Mouse (Mus musculus) embryonic facial prominence, embryonic 12.5 days (tissue): ENCODE measurements around the gene Ankdd1b. TPM values are rescaled to one million over a fixed set of nuclear protein-coding genes. Genes with fewer than 3 reads are reported as not detected.

Experiments
- ATAC-seq: fragments of 200-750 bp; cut with Nextera tagmentation; 2 replicates; pipeline ENCODE4 v1.8.0; 2017; ENCODE audit not compliant: insufficient number of reproducible peaks, insufficient read depth, low FRiP score, low TSS enrichment
- H3K27ac ChIP-seq: fragments of 300-500 bp; sonication (generic); 2 replicates; pipeline ENCODE4 v1.5.1; 2016; ENCODE audit warnings: mild to moderate bottlenecking
- H3K27me3 ChIP-seq: fragments of 300-500 bp; sonication (generic); 2 replicates; pipeline ENCODE4 v1.6.1; 2016; ENCODE audit warnings: mild to moderate bottlenecking, moderate library complexity
- H3K36me3 ChIP-seq: fragments of 300-500 bp; sonication (generic); 2 replicates; pipeline ENCODE4 v1.6.1; 2016; ENCODE audit warnings: mild to moderate bottlenecking
- H3K4me1 ChIP-seq: fragments of 300-500 bp; sonication (generic); 2 replicates; pipeline ENCODE4 v1.6.1; 2016
- H3K4me2 ChIP-seq: fragments of 300-500 bp; sonication (generic); replicated peaks from 2 replicates; pipeline ENCODE4 v1.6.1; 2016; ENCODE audit warnings: mild to moderate bottlenecking, moderate library complexity
- H3K4me3 ChIP-seq: fragments of 300-500 bp; sonication (generic); 2 replicates; pipeline ENCODE4 v1.5.1; 2016; ENCODE audit warnings: mild to moderate bottlenecking
- H3K9ac ChIP-seq: fragments of 300-500 bp; sonication (generic); 2 replicates; pipeline ENCODE4 v1.6.1; 2016; ENCODE audit warnings: mild to moderate bottlenecking, moderate library complexity
- H3K9me3 ChIP-seq: fragments of 300-500 bp; sonication (generic); 2 replicates; pipeline ENCODE4 v1.6.1; 2016; ENCODE audit warnings: mild to moderate bottlenecking, moderate library complexity
- WGBS: fragments of 180-500 bp; shearing (Covaris S2); methylation state at CpG from one replicate; pipeline ENCODE4 v1.1.7; 2016; 5-methylcytosine and 5-hydroxymethylcytosine counted together
- polyA plus RNA-seq: library from polyadenylated mRNA; unstranded; fragments of >200 nt; fragmentation: Nextera tagmentation; extraction: Ambion mirVana; gene quantifications from 2 replicates; pipeline ENCODE4 v1.2.1, GENCODE M21; 2016

Ankdd1b gene
- polyA plus RNA-seq, 1 experiment from 2014 or later, result 0.09 TPM

DNA sequence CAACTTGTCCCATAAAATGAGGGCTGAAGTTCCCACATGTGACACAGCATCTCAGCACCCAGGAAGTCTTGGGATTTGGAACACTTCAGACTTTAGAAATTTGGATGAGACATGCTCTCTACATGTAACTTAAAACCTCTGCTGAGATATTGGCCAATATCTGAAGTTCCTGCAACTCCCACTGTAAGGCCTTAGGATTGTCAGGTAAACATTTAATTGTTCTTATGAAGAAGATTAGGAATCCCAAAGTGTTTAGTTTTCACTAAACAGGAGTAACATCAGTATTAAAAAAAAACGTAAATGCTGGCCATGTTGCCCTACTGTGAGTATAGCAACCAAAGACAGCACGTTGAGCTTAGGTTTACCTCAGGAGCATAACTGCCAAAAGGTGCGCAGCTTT is 19.4 kb upstream of the Ankdd1b start, which contains the start of gene Gm17622:
Gene Gm17622, plus strand, starts transcription at position 301 of the 400 bp plus-strand sequence.
- H3K36me3 ChIP-seq, result peaks cover 17% of the 10 kb centered on the region
- 90% methylated on average over 3 of the region's 3 CpGs for WGBS
- no peak within 1 kb of the TSS for H3K27ac ChIP-seq
- no peak for ATAC-seq
- H3K9me3 ChIP-seq, result no peaks in the 10 kb centered on the region
- H3K27me3 ChIP-seq, result no peaks in the 10 kb centered on the region
- H3K4me1 ChIP-seq, result no peaks in the 10 kb centered on the region
- H3K4me2 ChIP-seq, result no peak within 1 kb of the TSS
- no peak within 1 kb of the TSS for H3K4me3 ChIP-seq
- H3K9ac ChIP-seq, result no peak within 1 kb of the TSS

DNA sequence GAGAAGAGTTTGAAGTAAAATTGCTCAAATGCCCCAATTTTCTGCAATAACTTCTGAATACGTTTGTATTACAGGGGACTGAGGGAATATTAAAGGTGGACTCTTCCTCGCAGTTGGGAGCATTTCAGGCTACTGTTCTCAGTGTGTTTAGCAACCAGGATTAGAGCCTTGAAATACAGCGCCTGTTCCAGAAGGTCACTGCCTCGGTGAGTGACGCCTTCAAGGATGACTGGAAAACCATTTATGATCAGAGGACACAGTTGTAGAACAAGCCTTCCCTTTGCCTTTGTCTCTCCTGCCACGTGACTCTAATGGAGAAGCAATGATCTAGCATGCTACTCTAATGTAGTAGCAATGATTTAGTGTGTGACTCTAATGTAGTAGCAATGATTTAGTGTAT is 17.0 kb upstream of the Ankdd1b start:
- no peak for ATAC-seq

GRCm38 (mm10) chr13:96487230-96487629 is 16.2 kb upstream of the Ankdd1b start:
- no peak overlapping the region for H3K4me2 ChIP-seq
- H3K9me3 ChIP-seq, result no peaks in the 10 kb centered on the region
- H3K9ac ChIP-seq, result no peak overlapping the region
- no peaks in the 10 kb centered on the region for H3K4me1 ChIP-seq
- no peaks in the 10 kb centered on the region for H3K27me3 ChIP-seq
- no peak for ATAC-seq
- 91% methylated on average over 6 of the region's 6 CpGs for WGBS
- H3K36me3 ChIP-seq, result peaks cover 31% of the 10 kb centered on the region
- H3K27ac ChIP-seq, result no peak overlapping the region
- H3K4me3 ChIP-seq, result no peak overlapping the region

More for the DNA sequence above, 17.0 kb upstream of the Ankdd1b start:
- no peak overlapping the region for H3K4me3 ChIP-seq
- H3K4me2 ChIP-seq, result no peak overlapping the region
- H3K9me3 ChIP-seq, result no peaks in the 10 kb centered on the region
- H3K9ac ChIP-seq, result no peak overlapping the region
- H3K4me1 ChIP-seq, result no peaks in the 10 kb centered on the region
- no peak overlapping the region for H3K27ac ChIP-seq
- H3K36me3 ChIP-seq, result peaks cover 31% of the 10 kb centered on the region
- H3K27me3 ChIP-seq, result no peaks in the 10 kb centered on the region
- 92% methylated on average over 6 of the region's 6 CpGs for WGBS

GRCm38 (mm10) chr13:96478991-96479390 is 8.0 kb upstream of the Ankdd1b start:
- no peak overlapping the region for H3K4me3 ChIP-seq
- H3K4me1 ChIP-seq, result no peaks in the 10 kb centered on the region
- H3K4me2 ChIP-seq, result no peak overlapping the region
- WGBS, result 96% methylated on average over 1 of the region's 1 CpGs
- H3K36me3 ChIP-seq, result peaks cover 6% of the 10 kb centered on the region; the same call in 1 of the 2 replicates
- no peaks in the 10 kb centered on the region for H3K9me3 ChIP-seq
- ATAC-seq, result no peak
- H3K27me3 ChIP-seq, result no peaks in the 10 kb centered on the region
- no peak overlapping the region for H3K27ac ChIP-seq
- no peak overlapping the region for H3K9ac ChIP-seq

DNA sequence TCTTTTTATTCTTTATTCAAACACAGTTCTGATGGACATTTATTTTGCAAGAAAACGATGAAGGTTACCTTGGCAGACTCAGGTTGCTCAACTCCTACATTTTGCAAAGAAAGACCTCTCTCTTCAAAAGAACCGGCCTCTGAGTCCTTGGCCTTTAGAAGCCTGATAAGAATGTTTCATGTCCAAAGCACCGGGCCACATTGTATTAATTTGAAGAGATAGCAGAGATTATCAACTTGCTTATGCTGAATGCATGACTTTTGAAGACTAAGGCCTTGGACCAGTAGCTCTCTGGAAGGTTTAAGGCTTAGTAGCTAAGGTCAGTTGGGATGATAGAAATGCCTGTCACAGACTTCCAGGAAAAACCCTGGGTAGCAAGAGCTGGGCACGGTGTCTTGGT is 6.2 kb upstream of the Ankdd1b start:
- no peak overlapping the region for H3K9ac ChIP-seq
- ATAC-seq, result no peak
- H3K36me3 ChIP-seq, result no peaks in the 10 kb centered on the region
- H3K9me3 ChIP-seq, result no peaks in the 10 kb centered on the region
- no peak overlapping the region for H3K27ac ChIP-seq
- 89% methylated on average over 4 of the region's 4 CpGs for WGBS
- H3K4me2 ChIP-seq, result no peak overlapping the region
- H3K4me1 ChIP-seq, result no peaks in the 10 kb centered on the region
- H3K4me3 ChIP-seq, result no peak overlapping the region
- H3K27me3 ChIP-seq, result no peaks in the 10 kb centered on the region

DNA sequence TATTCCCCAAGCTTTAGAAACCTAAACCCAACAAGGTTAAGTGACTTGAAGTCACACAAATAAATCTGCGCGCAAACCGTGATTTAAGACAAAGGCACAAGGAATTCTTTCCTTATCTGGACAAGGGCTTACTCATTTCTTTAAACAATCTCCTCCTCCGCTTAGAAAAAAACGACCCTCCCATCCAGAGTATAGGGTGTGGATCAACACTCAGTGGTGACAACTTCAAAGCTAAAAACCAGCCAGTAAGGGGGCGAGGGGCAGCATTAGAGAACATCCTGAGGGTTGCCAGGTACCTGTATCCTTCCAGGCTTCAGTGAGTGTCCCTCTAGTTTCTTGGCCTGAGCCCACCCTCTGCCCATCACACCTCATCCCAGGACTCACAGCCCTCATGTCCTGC is 442 bp downstream of the Ankdd1b start:
- Histone ChIP-seq H3K27me3 (peaks cover 3% of the 10 kb centered on the region; the same call in 1 of the 2 replicates), H3K4me2 (no peak overlapping the region), H3K9ac (no peak overlapping the region), H3K27ac (no peak overlapping the region), H3K4me3 (no peak overlapping the region), H3K36me3 (no peaks in the 10 kb centered on the region), H3K4me1 (no peaks in the 10 kb centered on the region), H3K9me3 (no peaks in the 10 kb centered on the region)
- no peak for ATAC-seq
- WGBS, result 85% methylated on average over 6 of the region's 6 CpGs

- H3K4me2 ChIP-seq, result no peak overlapping the region
- no peaks in the 10 kb centered on the region for H3K36me3 ChIP-seq
- H3K27ac ChIP-seq, result no peak overlapping the region
- H3K27me3 ChIP-seq, result peaks cover 3% of the 10 kb centered on the region; the same call in 1 of the 2 replicates
- H3K4me3 ChIP-seq, result no peak overlapping the region
- H3K9me3 ChIP-seq, result no peaks in the 10 kb centered on the region
- H3K4me1 ChIP-seq, result no peaks in the 10 kb centered on the region
- no peak overlapping the region for H3K9ac ChIP-seq
- ATAC-seq, result no peak
- 85% methylated on average over 5 of the region's 5 CpGs for WGBS
Measured at GRCm38 (mm10) chr13:96468678-96469077, 2.3 kb downstream of the Ankdd1b start.

DNA sequence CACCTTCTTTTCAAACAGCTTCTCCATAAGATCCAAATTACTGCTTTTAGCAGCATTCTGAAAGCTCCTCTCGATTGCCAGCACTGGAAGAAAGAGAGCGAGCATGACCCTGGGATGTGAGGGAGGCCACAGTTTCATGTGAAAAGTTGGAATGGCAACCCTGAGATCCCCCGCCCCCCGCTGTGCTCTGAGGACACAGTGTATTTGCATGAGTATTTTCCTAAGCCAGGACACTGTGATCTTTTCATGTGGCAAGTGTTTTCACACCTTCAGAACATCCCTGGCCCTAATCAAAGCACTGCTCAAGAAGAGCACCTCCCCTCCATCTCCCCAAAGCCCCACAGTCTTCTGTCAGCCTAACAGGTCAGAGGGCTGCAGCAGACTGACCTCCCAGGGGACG is 5.7 kb downstream of the Ankdd1b start:
- Histone ChIP-seq H3K4me2 (no peak overlapping the region), H3K4me3 (no peak overlapping the region), H3K27me3 (no peaks in the 10 kb centered on the region), H3K27ac (no peak overlapping the region), H3K9ac (no peak overlapping the region), H3K4me1 (no peaks in the 10 kb centered on the region), H3K36me3 (no peaks in the 10 kb centered on the region), H3K9me3 (no peaks in the 10 kb centered on the region)
- 53% methylated on average over 5 of the region's 5 CpGs for WGBS
- no peak for ATAC-seq

DNA sequence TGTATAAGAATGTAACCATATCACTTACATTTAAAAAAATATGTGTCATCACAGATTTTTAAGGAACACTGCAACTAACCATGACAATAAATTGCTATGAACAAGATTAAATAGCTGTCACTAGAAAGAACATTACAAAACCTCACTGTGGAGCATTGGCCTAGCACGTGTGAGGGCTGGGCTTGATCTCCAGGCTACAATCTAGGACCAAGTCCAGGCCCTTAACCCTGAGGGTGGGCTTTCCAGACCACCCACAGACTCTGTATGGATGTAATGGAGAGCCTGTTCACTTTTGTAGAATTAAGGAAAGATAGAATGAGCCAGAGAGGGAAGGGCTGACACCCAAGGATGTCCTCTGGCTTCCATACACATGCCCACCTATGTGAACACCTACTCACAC is 8.4 kb downstream of the Ankdd1b start:
- Histone ChIP-seq H3K27ac (no peak overlapping the region), H3K9ac (no peak overlapping the region), H3K4me3 (no peak overlapping the region), H3K27me3 (no peaks in the 10 kb centered on the region), H3K9me3 (no peaks in the 10 kb centered on the region), H3K36me3 (no peaks in the 10 kb centered on the region), H3K4me2 (no peak overlapping the region), H3K4me1 (no peaks in the 10 kb centered on the region)
- WGBS, result 55% methylated on average over 1 of the region's 1 CpGs
- no peak for ATAC-seq

GRCm38 (mm10) chr13:96458606-96459005 is 12.4 kb downstream of the Ankdd1b start:
- Histone ChIP-seq H3K27me3 (no peaks in the 10 kb centered on the region), H3K4me3 (no peak overlapping the region), H3K4me1 (no peaks in the 10 kb centered on the region), H3K27ac (no peak overlapping the region), H3K4me2 (no peak overlapping the region), H3K36me3 (no peaks in the 10 kb centered on the region), H3K9me3 (no peaks in the 10 kb centered on the region), H3K9ac (no peak overlapping the region)
- no peak for ATAC-seq
- WGBS, result 78% methylated on average over 4 of the region's 4 CpGs

GRCm38 (mm10) chr13:96458018-96458417 is 13.0 kb downstream of the Ankdd1b start:
- H3K9ac ChIP-seq, result no peak overlapping the region

GRCm38 (mm10) chr13:96457566-96457965 is 13.4 kb downstream of the Ankdd1b start:
- WGBS, result 92% methylated on average over 5 of the region's 5 CpGs
- Histone ChIP-seq H3K4me3 (no peak overlapping the region), H3K36me3 (no peaks in the 10 kb centered on the region), H3K4me2 (no peak overlapping the region), H3K27me3 (no peaks in the 10 kb centered on the region), H3K27ac (no peak overlapping the region), H3K9ac (no peak overlapping the region), H3K4me1 (no peaks in the 10 kb centered on the region), H3K9me3 (no peaks in the 10 kb centered on the region)
- ATAC-seq, result no peak

More at GRCm38 (mm10) chr13:96458018-96458417, 13.0 kb downstream of the Ankdd1b start:
- Histone ChIP-seq H3K9me3 (no peaks in the 10 kb centered on the region), H3K27me3 (no peaks in the 10 kb centered on the region), H3K4me1 (no peaks in the 10 kb centered on the region), H3K4me3 (no peak overlapping the region), H3K36me3 (no peaks in the 10 kb centered on the region), H3K4me2 (no peak overlapping the region), H3K27ac (no peak overlapping the region)
- 71% methylated on average over 5 of the region's 5 CpGs for WGBS
- no peak for ATAC-seq

GRCm38 (mm10) chr13:96454288-96454687 is 16.7 kb downstream of the Ankdd1b start:
- Histone ChIP-seq H3K27me3 (no peaks in the 10 kb centered on the region), H3K36me3 (no peaks in the 10 kb centered on the region), H3K4me1 (no peaks in the 10 kb centered on the region), H3K9me3 (no peaks in the 10 kb centered on the region), H3K4me2 (no peak overlapping the region), H3K9ac (no peak overlapping the region), H3K4me3 (no peak overlapping the region), H3K27ac (no peak overlapping the region)
- 74% methylated on average over 3 of the region's 3 CpGs for WGBS
- no peak for ATAC-seq
